Mouse (Mus musculus): ENCODE measurements around the gene Ccdc57. TPM values are rescaled to one million over a fixed set of nuclear protein-coding genes. Genes with fewer than 3 reads are reported as not detected.

Gene Ccdc57
- polyA plus RNA-seq, 1 experiment from 2014 or later, result 4.5 TPM

DNA sequence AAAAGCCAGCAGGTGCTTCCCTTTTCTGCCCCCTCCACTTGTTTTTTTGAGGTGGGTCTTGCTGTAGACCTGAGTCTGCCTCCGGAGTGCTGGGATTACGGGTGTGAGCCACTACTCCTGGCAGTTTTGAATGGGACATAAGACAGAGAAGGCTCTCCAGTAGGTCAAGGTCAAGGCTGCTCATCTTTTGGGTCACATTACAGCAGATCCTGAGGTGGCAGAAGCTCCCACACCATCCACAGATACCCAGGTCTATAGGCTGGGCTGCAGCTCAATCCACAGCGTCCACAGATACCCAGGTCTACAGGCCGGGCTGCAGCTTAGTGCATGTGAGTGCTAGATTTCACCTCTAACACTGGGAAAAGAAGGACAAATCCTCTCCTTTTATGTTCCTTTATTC, 18.9 kb downstream of the Ccdc57 start:
- 96% methylated on average over 4 of the region's 4 CpGs for WGBS
- no peak overlapping the region for H3K4me3 ChIP-seq (ENCODE audit: low read depth, low read length)

DNA sequence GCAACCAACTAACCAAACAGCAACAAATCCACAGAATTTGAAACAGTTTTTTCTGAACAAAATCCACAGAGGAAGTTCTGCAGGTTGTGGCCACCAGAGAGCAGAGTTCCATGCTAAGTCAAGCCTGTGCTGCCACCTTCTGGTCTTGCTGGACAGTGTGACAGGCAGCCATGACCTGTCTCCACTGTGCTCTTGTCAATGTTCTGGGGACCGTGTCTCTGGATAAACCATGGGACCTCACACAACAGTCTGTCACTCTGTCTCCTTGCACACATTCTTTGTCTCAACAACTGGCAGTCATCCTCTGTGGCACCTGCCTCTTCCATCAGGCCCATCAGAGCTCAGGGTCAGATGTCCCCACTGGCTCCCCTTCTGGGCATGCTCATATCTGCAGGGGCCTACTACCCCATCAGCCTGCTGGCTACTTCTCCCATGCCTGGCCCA, 27.2 kb downstream of the Ccdc57 start:
- no peaks in the 10 kb centered on the region for H3K4me1 ChIP-seq (ENCODE audit: control insufficient read depth, insufficient read depth, low read length)

More for the DNA sequence above, 18.9 kb downstream of the Ccdc57 start:
- Histone ChIP-seq H3K4me1 (ENCODE audit: control insufficient read depth, insufficient read depth, low read length) (no peaks in the 10 kb centered on the region), H3K9ac (replicated peaks; ENCODE audit: low read length) (no peak overlapping the region), H3K27me3 (ENCODE audit: control insufficient read depth, insufficient read depth, low read length) (no peaks in the 10 kb centered on the region), H3K27ac (replicated peaks; ENCODE audit: low read depth, low read length) (no peak overlapping the region), H3K36me3 (replicated peaks; ENCODE audit: control insufficient read depth, insufficient read depth, low read depth, low read length) (no peaks in the 10 kb centered on the region), H3K4me2 (ENCODE audit: low read depth, low read length) (no peak overlapping the region), H3K9me3 (replicated peaks; ENCODE audit: control insufficient read depth, low read length) (no peaks in the 10 kb centered on the region)
- ATAC-seq (replicated peaks; ENCODE audit: insufficient number of reproducible peaks, low FRiP score, low TSS enrichment, low read depth) (no peak), DNase-seq (ENCODE audit: low spot score) (no peak)

DNA sequence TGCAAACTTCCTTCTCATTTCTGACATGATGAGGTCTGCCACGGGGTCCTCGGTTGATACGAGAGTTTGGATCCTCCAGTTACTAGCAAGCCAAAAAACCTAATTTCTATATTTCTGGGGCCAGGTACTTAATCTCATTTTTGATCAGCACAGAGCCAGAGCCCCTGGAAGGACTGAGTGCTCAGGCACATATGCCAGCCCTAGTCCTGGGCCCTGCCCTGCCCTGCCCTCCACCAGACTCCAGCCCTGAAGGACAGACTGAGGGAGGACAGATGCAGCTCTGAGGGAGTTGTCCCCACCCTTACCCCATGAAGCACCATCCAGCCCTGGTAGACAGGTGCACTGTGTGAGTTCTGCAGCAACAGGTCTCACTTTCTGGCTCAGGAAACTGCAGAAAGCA, 28.1 kb downstream of the Ccdc57 start:
- H3K27me3 ChIP-seq (ENCODE audit: control insufficient read depth, insufficient read depth, low read length), result no peaks in the 10 kb centered on the region
- no peak overlapping the region for H3K4me3 ChIP-seq (ENCODE audit: low read depth, low read length)
- 100% methylated on average over 3 of the region's 3 CpGs for WGBS
- DNase-seq (ENCODE audit: low spot score), result no peak
- no peak for ATAC-seq (replicated peaks; ENCODE audit: insufficient number of reproducible peaks, low FRiP score, low TSS enrichment, low read depth)
- H3K4me2 ChIP-seq (ENCODE audit: low read depth, low read length), result no peak overlapping the region
- H3K4me1 ChIP-seq (ENCODE audit: control insufficient read depth, insufficient read depth, low read length), result no peaks in the 10 kb centered on the region
- H3K36me3 ChIP-seq (replicated peaks; ENCODE audit: control insufficient read depth, insufficient read depth, low read depth, low read length), result no peaks in the 10 kb centered on the region
- H3K9ac ChIP-seq (replicated peaks; ENCODE audit: low read length), result no peak overlapping the region
- no peaks in the 10 kb centered on the region for H3K9me3 ChIP-seq (replicated peaks; ENCODE audit: control insufficient read depth, low read length)
- no peak overlapping the region for H3K27ac ChIP-seq (replicated peaks; ENCODE audit: low read depth, low read length)

More for the DNA sequence above, 27.2 kb downstream of the Ccdc57 start:
- 40% methylated on average over 1 of the region's 1 CpGs for WGBS
- ATAC-seq (replicated peaks; ENCODE audit: insufficient number of reproducible peaks, low FRiP score, low TSS enrichment, low read depth) (peak; percentile 75; the same call in 1 of the 2 replicates), DNase-seq (ENCODE audit: low spot score) (peak; percentile 82)
- no peak overlapping the region for H3K4me3 ChIP-seq (ENCODE audit: low read depth, low read length)
- H3K36me3 ChIP-seq (replicated peaks; ENCODE audit: control insufficient read depth, insufficient read depth, low read depth, low read length), result no peaks in the 10 kb centered on the region
- no peak overlapping the region for H3K4me2 ChIP-seq (ENCODE audit: low read depth, low read length)
- no peak overlapping the region for H3K9ac ChIP-seq (replicated peaks; ENCODE audit: low read length)
- H3K27me3 ChIP-seq (ENCODE audit: control insufficient read depth, insufficient read depth, low read length), result no peaks in the 10 kb centered on the region
- no peak overlapping the region for H3K27ac ChIP-seq (replicated peaks; ENCODE audit: low read depth, low read length)
- H3K9me3 ChIP-seq (replicated peaks; ENCODE audit: control insufficient read depth, low read length), result no peaks in the 10 kb centered on the region

DNA sequence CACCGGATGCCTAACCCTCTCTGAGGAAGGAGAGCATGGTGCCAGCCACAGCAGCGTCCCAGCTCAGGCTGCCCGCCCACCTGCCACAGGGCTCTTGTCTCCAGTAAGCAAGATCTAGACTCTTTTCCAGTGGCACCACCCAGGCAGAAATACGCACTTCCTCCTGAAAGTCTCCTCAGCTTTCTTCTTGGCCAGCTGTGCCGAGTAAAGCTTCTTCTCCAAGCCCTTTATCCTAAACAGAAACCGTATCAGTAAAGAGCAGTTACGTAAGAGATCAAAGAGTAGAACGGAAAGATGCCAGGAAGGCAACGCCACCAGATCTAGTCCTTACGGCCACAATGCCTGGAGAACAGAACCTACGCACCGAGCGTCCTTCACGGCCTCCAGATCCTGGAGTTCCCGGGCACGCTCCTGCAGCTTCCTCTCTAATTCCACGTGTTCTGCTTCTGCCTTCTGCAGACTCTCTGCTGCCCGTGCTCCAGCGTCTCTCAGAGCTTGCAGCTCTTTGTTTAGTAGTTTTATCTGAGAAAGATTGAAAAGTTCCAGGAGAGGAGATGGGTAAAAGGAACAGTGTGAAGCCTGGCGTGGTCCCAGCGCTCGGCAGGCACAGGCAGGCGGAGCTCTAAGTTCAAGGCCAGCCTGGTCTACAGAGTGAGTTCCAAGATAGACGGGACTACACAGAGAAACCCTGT, 29.4 kb downstream of the Ccdc57 start:
- no peaks in the 10 kb centered on the region for H3K4me1 ChIP-seq (ENCODE audit: control insufficient read depth, insufficient read depth, low read length)
- WGBS, result 86% methylated on average over 24 of the region's 24 CpGs
- ATAC-seq (replicated peaks; ENCODE audit: insufficient number of reproducible peaks, low FRiP score, low TSS enrichment, low read depth), result no peak
- H3K4me3 ChIP-seq (ENCODE audit: low read depth, low read length), result no peak overlapping the region
- no peaks in the 10 kb centered on the region for H3K27me3 ChIP-seq (ENCODE audit: control insufficient read depth, insufficient read depth, low read length)
- H3K36me3 ChIP-seq (replicated peaks; ENCODE audit: control insufficient read depth, insufficient read depth, low read depth, low read length), result no peaks in the 10 kb centered on the region
- no peaks in the 10 kb centered on the region for H3K9me3 ChIP-seq (replicated peaks; ENCODE audit: control insufficient read depth, low read length)
- no peak overlapping the region for H3K9ac ChIP-seq (replicated peaks; ENCODE audit: low read length)
- no peak overlapping the region for H3K4me2 ChIP-seq (ENCODE audit: low read depth, low read length)
- DNase-seq (ENCODE audit: low spot score), result no peak
- H3K27ac ChIP-seq (replicated peaks; ENCODE audit: low read depth, low read length), result no peak overlapping the region

DNA sequence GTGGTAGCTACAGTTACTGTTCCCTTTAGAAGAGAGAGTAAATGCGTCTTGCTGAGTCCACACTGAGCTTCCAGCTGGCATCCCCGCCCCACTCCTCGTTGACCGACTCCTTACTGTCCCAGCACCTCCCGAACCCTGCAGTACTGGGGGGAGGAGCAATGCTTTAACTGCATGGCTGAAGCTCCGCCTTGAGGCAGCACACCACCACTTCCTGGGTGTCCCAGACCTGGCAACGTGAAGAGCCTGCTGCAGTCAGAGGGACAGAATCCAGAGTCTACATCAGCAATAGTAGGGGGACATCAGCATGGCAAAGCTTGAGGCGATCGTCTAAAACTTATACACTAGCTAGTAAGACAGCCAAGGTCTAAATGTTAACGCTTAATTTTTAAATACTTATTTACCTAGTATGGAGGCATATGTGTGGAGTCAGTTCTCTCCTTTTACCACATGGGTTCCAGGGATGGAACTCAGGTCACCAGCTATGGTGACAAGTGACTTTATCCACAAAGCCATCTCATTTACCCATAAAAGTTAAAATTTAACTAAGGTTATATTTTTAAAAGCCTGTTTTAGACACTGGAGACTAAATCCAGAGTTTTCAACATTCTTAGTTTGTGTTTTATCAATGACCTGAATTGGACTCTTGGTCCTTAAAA, 30.1 kb downstream of the Ccdc57 start:
- Histone ChIP-seq H3K27ac (replicated peaks; ENCODE audit: low read depth, low read length) (no peak overlapping the region), H3K27me3 (ENCODE audit: control insufficient read depth, insufficient read depth, low read length) (no peaks in the 10 kb centered on the region), H3K9me3 (replicated peaks; ENCODE audit: control insufficient read depth, low read length) (no peaks in the 10 kb centered on the region), H3K4me1 (ENCODE audit: control insufficient read depth, insufficient read depth, low read length) (no peaks in the 10 kb centered on the region), H3K9ac (replicated peaks; ENCODE audit: low read length) (no peak overlapping the region), H3K4me3 (ENCODE audit: low read depth, low read length) (no peak overlapping the region), H3K4me2 (ENCODE audit: low read depth, low read length) (no peak overlapping the region), H3K36me3 (replicated peaks; ENCODE audit: control insufficient read depth, insufficient read depth, low read depth, low read length) (no peaks in the 10 kb centered on the region)
- WGBS, result 48% methylated on average over 10 of the region's 10 CpGs
- ATAC-seq (replicated peaks; ENCODE audit: insufficient number of reproducible peaks, low FRiP score, low TSS enrichment, low read depth) (no peak), DNase-seq (ENCODE audit: low spot score) (no peak)

DNA sequence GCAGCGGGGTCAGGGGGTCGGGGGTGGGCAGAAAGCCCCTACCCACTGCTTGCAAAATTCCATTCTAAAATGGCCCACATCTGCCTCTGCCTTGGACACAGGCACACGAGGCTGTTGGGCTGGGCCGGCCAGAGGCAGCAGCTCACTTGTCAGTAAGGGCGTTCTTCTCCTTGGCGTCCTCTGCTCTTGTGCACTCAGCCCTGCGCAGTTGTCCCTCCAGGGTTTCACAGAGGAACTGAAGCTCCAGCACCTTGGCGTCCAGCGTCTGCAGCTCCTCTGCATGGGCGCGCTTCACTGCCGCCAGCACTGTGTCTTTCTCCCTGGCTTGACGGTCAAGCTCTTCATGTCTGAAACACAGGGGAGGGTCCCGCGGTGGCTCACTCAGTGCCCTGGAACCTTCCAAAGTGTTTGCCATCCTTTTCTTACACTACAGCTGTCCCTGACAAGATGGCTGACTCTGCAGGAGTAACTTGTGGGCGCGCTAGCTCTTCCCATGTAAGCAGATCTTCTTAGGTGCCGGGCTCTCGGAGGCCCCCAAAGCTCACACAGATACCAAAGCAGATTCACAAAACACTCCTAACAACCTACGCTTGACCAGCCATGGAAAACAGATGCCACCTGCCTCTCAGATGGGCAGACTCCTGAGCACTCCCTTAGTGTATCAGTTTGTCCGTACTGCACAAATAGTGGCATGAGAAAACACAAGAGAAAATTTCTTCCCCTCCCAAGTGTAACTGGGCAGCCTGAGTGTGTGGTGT, 30.8 kb downstream of the Ccdc57 start:
- H3K36me3 ChIP-seq (replicated peaks; ENCODE audit: control insufficient read depth, insufficient read depth, low read depth, low read length), result no peaks in the 10 kb centered on the region
- H3K27ac ChIP-seq (replicated peaks; ENCODE audit: low read depth, low read length), result no peak overlapping the region
- no peak overlapping the region; the same call in 1 of the 2 replicates for H3K9ac ChIP-seq (replicated peaks; ENCODE audit: low read length)
- H3K4me3 ChIP-seq (ENCODE audit: low read depth, low read length), result no peak overlapping the region
- H3K9me3 ChIP-seq (replicated peaks; ENCODE audit: control insufficient read depth, low read length), result no peaks in the 10 kb centered on the region
- H3K4me1 ChIP-seq (ENCODE audit: control insufficient read depth, insufficient read depth, low read length), result no peaks in the 10 kb centered on the region
- ATAC-seq (replicated peaks; ENCODE audit: insufficient number of reproducible peaks, low FRiP score, low TSS enrichment, low read depth) (no peak), DNase-seq (ENCODE audit: low spot score) (no peak)
- WGBS, result 79% methylated on average over 21 of the region's 21 CpGs
- H3K27me3 ChIP-seq (ENCODE audit: control insufficient read depth, insufficient read depth, low read length), result no peaks in the 10 kb centered on the region
- H3K4me2 ChIP-seq (ENCODE audit: low read depth, low read length), result no peak overlapping the region

DNA sequence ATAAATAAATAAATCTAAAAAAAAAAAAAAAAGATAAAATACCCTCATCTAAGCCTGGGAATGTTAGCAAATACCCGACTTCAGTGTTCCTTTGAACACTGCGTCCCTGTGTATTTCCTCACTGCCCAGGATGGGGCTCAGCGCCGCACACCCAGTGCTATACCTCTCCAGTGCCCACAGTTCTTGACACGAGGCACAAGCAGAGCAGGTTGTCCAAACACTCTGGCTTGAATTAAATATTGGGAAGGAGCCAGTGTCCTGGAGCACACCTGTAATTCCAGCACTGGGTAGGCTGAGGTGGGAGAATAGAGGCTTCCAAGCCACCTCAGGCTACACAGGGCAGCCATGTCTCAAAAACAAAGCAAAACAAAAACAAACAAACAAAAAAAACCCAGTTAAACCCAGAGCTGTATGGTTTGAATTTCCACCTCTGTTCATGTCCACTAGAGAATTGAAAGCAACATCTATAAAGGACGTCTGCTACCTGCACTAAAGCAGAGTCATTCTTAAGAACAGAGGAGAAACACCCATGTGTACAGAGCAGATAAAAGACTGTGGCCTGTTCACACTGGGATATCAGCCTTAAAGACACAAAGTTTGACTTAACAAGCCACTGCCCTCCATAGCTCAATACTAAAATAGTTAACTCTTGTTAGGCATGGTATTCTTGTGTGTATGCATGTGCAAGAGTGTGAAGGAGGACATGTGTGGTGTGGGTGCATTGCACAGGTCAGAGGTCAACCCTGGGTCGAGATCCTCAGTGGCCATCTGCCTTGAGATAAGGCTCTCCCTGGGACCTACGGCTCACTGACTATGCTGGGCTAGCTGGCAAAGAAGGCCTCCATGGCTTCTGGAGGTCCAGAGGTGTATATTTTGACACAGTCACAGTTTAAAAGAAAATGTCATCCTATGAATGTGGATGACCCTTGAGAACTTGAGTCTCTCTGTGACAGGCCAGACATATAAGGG, 32.1 kb downstream of the Ccdc57 start:
- DNase-seq (ENCODE audit: low spot score) (no peak), ATAC-seq (replicated peaks; ENCODE audit: insufficient number of reproducible peaks, low FRiP score, low TSS enrichment, low read depth) (no peak)
- no peak overlapping the region for H3K27ac ChIP-seq (replicated peaks; ENCODE audit: low read depth, low read length)
- WGBS, result 87% methylated on average over 8 of the region's 8 CpGs
- H3K4me1 ChIP-seq (ENCODE audit: control insufficient read depth, insufficient read depth, low read length), result no peaks in the 10 kb centered on the region
- no peak overlapping the region for H3K4me2 ChIP-seq (ENCODE audit: low read depth, low read length)
- no peak overlapping the region for H3K4me3 ChIP-seq (ENCODE audit: low read depth, low read length)
- no peaks in the 10 kb centered on the region for H3K9me3 ChIP-seq (replicated peaks; ENCODE audit: control insufficient read depth, low read length)
- H3K9ac ChIP-seq (replicated peaks; ENCODE audit: low read length), result no peak overlapping the region
- H3K36me3 ChIP-seq (replicated peaks; ENCODE audit: control insufficient read depth, insufficient read depth, low read depth, low read length), result no peaks in the 10 kb centered on the region
- no peaks in the 10 kb centered on the region for H3K27me3 ChIP-seq (ENCODE audit: control insufficient read depth, insufficient read depth, low read length)
